Mouse (Mus musculus): ENCODE measurements around the gene Scgb1b7. TPM values are rescaled to one million over a fixed set of nuclear protein-coding genes. Genes with fewer than 3 reads are reported as not detected.

The Scgb1b7 gene
- polyA plus RNA-seq (2015; fragmentation: Illumina TruSeq; extraction: RNeasy Lipid Tissue Mini Kit (QIAGEN cat#74804); ENCODE audit: insufficient read depth, low replicate concordance), result not detected

GRCm38 (mm10) chr7:31712365-31712764 is at the start of gene Scgb1b7:
TSS of gene Scgb1b7 (plus strand) at chr7:31712665.

GRCm38 (mm10) chr7:31705657-31706056 is 6.8 kb upstream of the Scgb1b7 start, which contains the start of gene Scgb2b7:
TSS of gene Scgb2b7 (minus strand) at chr7:31705757.

Other genes with a start within 250 kb of the Scgb1b7 start
- gene Scgb2b7, start 6.9 kb upstream of the Scgb1b7 start, polyA plus RNA-seq (2015; fragmentation: Illumina TruSeq; extraction: RNeasy Lipid Tissue Mini Kit (QIAGEN cat#74804); ENCODE audit: insufficient read depth, low replicate concordance), result not detected